Mouse (Mus musculus): ENCODE data around the gene Plxdc2.

Gene Plxdc2

DNA sequence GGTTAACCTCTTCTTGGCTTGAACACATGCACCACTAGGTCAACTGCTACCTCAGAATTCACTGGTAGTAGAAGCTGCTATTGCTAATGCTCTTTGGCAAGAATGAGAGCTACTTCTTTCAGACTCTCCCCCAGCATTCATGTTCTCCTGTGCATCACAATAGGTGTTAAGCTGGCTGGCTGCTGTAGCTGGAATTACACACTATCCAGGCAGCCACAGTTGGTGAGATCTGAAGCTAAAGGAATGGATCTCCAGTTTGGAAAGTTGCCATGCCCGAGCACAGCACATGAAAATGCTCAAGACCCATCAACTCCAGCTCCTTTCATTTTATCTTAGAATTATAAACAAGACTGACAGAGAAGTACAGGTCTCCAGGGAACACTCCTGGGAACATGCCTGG lies 103.4 kb downstream of the Plxdc2 start:
- no peaks in the 10 kb centered on the region for H3K27me3 ChIP-seq (ENCODE audit: control insufficient read depth, insufficient read depth, low read length, poor library complexity, severe bottlenecking)
- no peak for DNase-seq (ENCODE audit: low read depth, low spot score)
- no peaks in the 10 kb centered on the region for H3K36me3 ChIP-seq (ENCODE audit: control insufficient read depth, insufficient read depth, low read length, poor library complexity, severe bottlenecking)

GRCm38 (mm10) chr2:16470099-16470498 lies 114.0 kb downstream of the Plxdc2 start:
- Histone ChIP-seq H3K36me3 (ENCODE audit: control insufficient read depth, insufficient read depth, low read length, poor library complexity, severe bottlenecking) (no peaks in the 10 kb centered on the region), H3K27me3 (ENCODE audit: control insufficient read depth, insufficient read depth, low read length, poor library complexity, severe bottlenecking) (no peaks in the 10 kb centered on the region; the same call in 1 of the 2 replicates)
- no peak for DNase-seq (ENCODE audit: low read depth, low spot score)

DNA sequence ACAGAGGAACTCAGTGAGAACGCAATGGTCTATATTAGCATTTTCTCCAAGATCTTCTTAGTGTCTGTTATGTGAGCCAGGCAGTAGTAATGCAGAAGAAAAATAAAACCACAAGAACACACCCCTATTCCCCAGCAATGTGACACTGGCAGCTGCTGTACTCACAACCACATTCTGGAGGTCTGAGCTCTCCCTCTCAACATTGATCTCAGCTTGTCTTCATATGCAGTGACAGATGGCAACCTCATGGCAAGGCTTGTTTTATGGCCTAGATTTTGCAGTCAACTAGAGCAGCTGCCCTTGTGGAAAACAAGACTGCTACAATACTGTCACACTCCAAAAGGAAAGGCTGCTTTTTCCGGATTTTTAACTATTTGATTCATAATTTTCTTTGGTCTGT lies 127.8 kb downstream of the Plxdc2 start:
- no peaks in the 10 kb centered on the region for H3K27me3 ChIP-seq (ENCODE audit: control insufficient read depth, insufficient read depth, low read length, poor library complexity, severe bottlenecking)
- H3K36me3 ChIP-seq (ENCODE audit: control insufficient read depth, insufficient read depth, low read length, poor library complexity, severe bottlenecking) = no peaks in the 10 kb centered on the region
- no peak for DNase-seq (ENCODE audit: low read depth, low spot score)

- DNase-seq (ENCODE audit: low read depth, low spot score) = no peak
- Histone ChIP-seq H3K27me3 (ENCODE audit: control insufficient read depth, insufficient read depth, low read length, poor library complexity, severe bottlenecking) (no peaks in the 10 kb centered on the region), H3K36me3 (ENCODE audit: control insufficient read depth, insufficient read depth, low read length, poor library complexity, severe bottlenecking) (no peaks in the 10 kb centered on the region)
Observed at GRCm38 (mm10) chr2:16485970-16486369, 129.9 kb downstream of the Plxdc2 start.

GRCm38 (mm10) chr2:16491242-16491641 lies 135.1 kb downstream of the Plxdc2 start:
- no peak for DNase-seq (ENCODE audit: low read depth, low spot score)
- H3K36me3 ChIP-seq (ENCODE audit: control insufficient read depth, insufficient read depth, low read length, poor library complexity, severe bottlenecking) = no peaks in the 10 kb centered on the region

DNA sequence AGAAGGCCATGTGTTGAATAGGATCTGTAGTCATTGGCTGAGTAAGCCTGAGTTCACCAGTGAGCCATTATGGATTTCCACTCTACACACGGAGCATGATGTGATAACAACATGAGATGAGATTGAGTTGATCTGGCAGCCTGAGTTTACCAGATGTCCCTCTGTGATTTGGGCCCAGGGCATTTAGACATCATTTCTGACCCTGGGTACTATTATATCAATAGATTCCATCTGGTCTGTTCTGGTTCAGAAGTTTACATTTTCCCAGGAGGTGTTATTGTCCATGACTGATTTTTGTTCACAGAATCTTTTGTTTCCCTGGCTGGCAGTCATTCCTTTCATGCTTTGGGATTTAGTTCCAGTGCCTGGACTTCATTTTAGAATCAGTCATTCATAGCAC lies 146.7 kb downstream of the Plxdc2 start:
- Histone ChIP-seq H3K27me3 (ENCODE audit: control insufficient read depth, insufficient read depth, low read length, poor library complexity, severe bottlenecking) (no peaks in the 10 kb centered on the region), H3K36me3 (ENCODE audit: control insufficient read depth, insufficient read depth, low read length, poor library complexity, severe bottlenecking) (no peaks in the 10 kb centered on the region)
- DNase-seq (ENCODE audit: low read depth, low spot score) = no peak

More at GRCm38 (mm10) chr2:16491242-16491641, 135.1 kb downstream of the Plxdc2 start:
- no peaks in the 10 kb centered on the region for H3K27me3 ChIP-seq (ENCODE audit: control insufficient read depth, insufficient read depth, low read length, poor library complexity, severe bottlenecking)

DNA sequence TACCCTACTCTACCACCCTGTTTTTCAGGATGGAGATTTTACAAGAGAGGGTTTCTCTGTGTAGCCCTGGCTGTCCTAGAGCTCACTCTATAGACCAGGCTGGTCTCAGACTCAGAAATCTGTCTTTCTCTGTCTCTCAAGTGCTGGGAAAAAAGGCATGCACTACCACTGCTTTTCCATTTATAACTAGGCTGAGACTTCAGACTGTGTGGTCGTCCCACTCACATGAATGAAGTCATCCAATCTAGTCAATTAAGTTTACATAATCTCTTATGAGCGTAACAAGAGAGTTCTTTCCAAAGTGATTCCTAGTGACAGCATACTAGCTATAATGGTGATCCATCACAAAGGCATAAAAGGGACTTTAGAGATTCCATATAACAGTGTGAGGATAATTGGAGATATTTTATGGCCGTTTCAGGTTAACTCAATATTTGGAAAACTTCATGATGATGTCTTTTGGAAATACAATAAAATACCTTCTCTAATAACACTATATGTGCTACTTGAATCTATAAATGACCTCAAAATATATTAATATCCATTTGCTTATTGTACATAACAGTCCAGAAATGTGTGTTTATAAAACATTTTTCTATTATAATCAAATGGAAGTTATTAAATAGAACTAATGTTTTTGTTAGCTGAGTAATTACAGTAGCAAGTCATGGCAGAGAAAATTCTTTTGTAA lies 151.6 kb downstream of the Plxdc2 start:
- Histone ChIP-seq H3K27me3 (ENCODE audit: control insufficient read depth, insufficient read depth, low read length, poor library complexity, severe bottlenecking) (no peaks in the 10 kb centered on the region), H3K36me3 (ENCODE audit: control insufficient read depth, insufficient read depth, low read length, poor library complexity, severe bottlenecking) (no peaks in the 10 kb centered on the region)
- no peak for DNase-seq (ENCODE audit: low read depth, low spot score)

- DNase-seq (ENCODE audit: low read depth, low spot score) = no peak
- no peaks in the 10 kb centered on the region for H3K36me3 ChIP-seq (ENCODE audit: control insufficient read depth, insufficient read depth, low read length, poor library complexity, severe bottlenecking)
- H3K27me3 ChIP-seq (ENCODE audit: control insufficient read depth, insufficient read depth, low read length, poor library complexity, severe bottlenecking) = no peaks in the 10 kb centered on the region
Observed at GRCm38 (mm10) chr2:16518148-16518547, 162.0 kb downstream of the Plxdc2 start.

- Histone ChIP-seq H3K27me3 (ENCODE audit: control insufficient read depth, insufficient read depth, low read length, poor library complexity, severe bottlenecking) (no peaks in the 10 kb centered on the region), H3K36me3 (ENCODE audit: control insufficient read depth, insufficient read depth, low read length, poor library complexity, severe bottlenecking) (no peaks in the 10 kb centered on the region)
- DNase-seq (ENCODE audit: low read depth, low spot score) = no peak
Observed at GRCm38 (mm10) chr2:16523427-16523826, 167.3 kb downstream of the Plxdc2 start.

DNA sequence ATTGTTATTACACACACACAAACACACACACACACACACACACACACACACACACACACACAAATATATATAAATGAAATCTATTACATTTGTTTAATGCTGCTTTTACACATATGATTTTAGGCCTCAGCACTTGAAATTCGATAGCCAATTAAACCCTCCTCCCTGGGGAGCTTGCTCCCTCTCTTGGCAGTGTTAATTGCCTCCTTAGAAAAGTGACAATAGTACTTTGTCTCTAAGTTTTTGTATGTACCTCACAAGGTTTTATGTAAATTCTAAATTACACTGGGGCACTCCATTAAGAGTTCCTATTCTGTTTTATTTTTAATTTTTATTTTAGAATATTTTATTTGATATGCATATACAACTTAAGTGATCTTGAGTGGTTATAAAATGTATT lies 176.1 kb downstream of the Plxdc2 start:
- Histone ChIP-seq H3K36me3 (ENCODE audit: control insufficient read depth, insufficient read depth, low read length, poor library complexity, severe bottlenecking) (no peaks in the 10 kb centered on the region), H3K27me3 (ENCODE audit: control insufficient read depth, insufficient read depth, low read length, poor library complexity, severe bottlenecking) (no peaks in the 10 kb centered on the region)
- DNase-seq (ENCODE audit: low read depth, low spot score) = no peak

- no peaks in the 10 kb centered on the region for H3K27me3 ChIP-seq (ENCODE audit: control insufficient read depth, insufficient read depth, low read length, poor library complexity, severe bottlenecking)
- H3K36me3 ChIP-seq (ENCODE audit: control insufficient read depth, insufficient read depth, low read length, poor library complexity, severe bottlenecking) = no peaks in the 10 kb centered on the region
- no peak for DNase-seq (ENCODE audit: low read depth, low spot score)
Observed at GRCm38 (mm10) chr2:16534566-16534965, 178.5 kb downstream of the Plxdc2 start.

- H3K36me3 ChIP-seq (ENCODE audit: control insufficient read depth, insufficient read depth, low read length, poor library complexity, severe bottlenecking) = no peaks in the 10 kb centered on the region
Observed at GRCm38 (mm10) chr2:16541226-16541625, 185.1 kb downstream of the Plxdc2 start.

GRCm38 (mm10) chr2:16545207-16545606 lies 189.1 kb downstream of the Plxdc2 start:
- Histone ChIP-seq H3K27me3 (ENCODE audit: control insufficient read depth, insufficient read depth, low read length, poor library complexity, severe bottlenecking) (no peaks in the 10 kb centered on the region; the same call in 1 of the 2 replicates), H3K36me3 (ENCODE audit: control insufficient read depth, insufficient read depth, low read length, poor library complexity, severe bottlenecking) (no peaks in the 10 kb centered on the region)
- DNase-seq (ENCODE audit: low read depth, low spot score) = no peak

More at GRCm38 (mm10) chr2:16541226-16541625, 185.1 kb downstream of the Plxdc2 start:
- DNase-seq (ENCODE audit: low read depth, low spot score) = no peak
- H3K27me3 ChIP-seq (ENCODE audit: control insufficient read depth, insufficient read depth, low read length, poor library complexity, severe bottlenecking) = no peaks in the 10 kb centered on the region; the same call in 1 of the 2 replicates

GRCm38 (mm10) chr2:16559287-16559686 lies 203.2 kb downstream of the Plxdc2 start:
- no peaks in the 10 kb centered on the region for H3K27me3 ChIP-seq (ENCODE audit: control insufficient read depth, insufficient read depth, low read length, poor library complexity, severe bottlenecking)
- DNase-seq (ENCODE audit: low read depth, low spot score) = no peak
- H3K36me3 ChIP-seq (ENCODE audit: control insufficient read depth, insufficient read depth, low read length, poor library complexity, severe bottlenecking) = no peaks in the 10 kb centered on the region

DNA sequence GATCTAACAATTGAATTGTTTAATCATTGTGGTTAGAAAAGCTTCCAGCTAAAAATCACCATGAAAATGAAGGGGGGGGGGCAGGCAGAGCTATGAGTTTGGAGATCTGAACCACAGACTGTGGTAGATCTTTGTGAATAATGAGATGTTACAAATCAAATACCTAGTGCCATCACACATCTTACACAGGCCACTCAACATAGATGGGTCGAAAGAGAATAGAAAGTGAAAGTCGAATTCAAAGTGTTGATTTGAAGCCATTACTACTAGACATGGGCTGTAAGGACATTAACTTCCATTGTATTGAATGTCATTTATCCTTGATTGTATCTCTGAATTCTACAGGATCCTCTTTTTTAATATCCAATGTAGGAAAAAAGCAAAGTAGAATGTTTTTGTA lies 212.2 kb downstream of the Plxdc2 start:
- no peaks in the 10 kb centered on the region for H3K36me3 ChIP-seq (ENCODE audit: control insufficient read depth, insufficient read depth, low read length, poor library complexity, severe bottlenecking)
- no peaks in the 10 kb centered on the region for H3K27me3 ChIP-seq (ENCODE audit: control insufficient read depth, insufficient read depth, low read length, poor library complexity, severe bottlenecking)
- no peak for DNase-seq (ENCODE audit: low read depth, low spot score)
